Mouse (Mus musculus): ENCODE results near the gene Rrp15.

GRCm38 (mm10) chr1:186749675-186750283 is 621 bp upstream of the Rrp15 start:
- TF ChIP-seq POLR2A (IDR thresholded peaks at IDR 0.05; ENCODE audit: insufficient read depth, low read length) (no peak), CTCF (IDR thresholded peaks at IDR 0.05; ENCODE audit: low read depth, low read length) (no peak), EP300 (IDR thresholded peaks at IDR 0.05; ENCODE audit: insufficient read depth, low read depth, low read length) (no peak)
